Mouse (Mus musculus) forebrain, embryonic 14.5 days (tissue): Measurements from ENCODE around the gene Vstm4. TPM values are rescaled to one million over a fixed set of nuclear protein-coding genes. Genes with fewer than 3 reads are reported as not detected.

Source experiments
- ATAC-seq: fragments of 200-750 bp; cut with Nextera tagmentation; 2 replicates; pipeline ENCODE4 v1.8.0; 2017; ENCODE audit warnings: mild to moderate bottlenecking, moderate library complexity
- DNase-seq: peaks from one replicate; pipeline ENCODE4 v3.0.0-alpha.2; 2015; ENCODE audit warnings: low spot score
- H3K27ac ChIP-seq: fragments of 300-500 bp; sonication (generic); 2 replicates; pipeline ENCODE4 v1.5.1; 2014; ENCODE audit warnings: low read depth, mild to moderate bottlenecking, control low read depth, low read length, moderate library complexity
- H3K27me3 ChIP-seq: fragments of 300-500 bp; sonication (generic); replicated peaks from 2 replicates; pipeline ENCODE4 v1.6.1; 2014; ENCODE audit warnings: low read length, control low read depth, mixed read lengths; ENCODE audit not compliant: control insufficient read depth, insufficient read depth
- H3K36me3 ChIP-seq: fragments of 300-500 bp; sonication (generic); 2 replicates; pipeline ENCODE4 v1.6.1; 2014; ENCODE audit warnings: low read length, control low read depth; ENCODE audit not compliant: control insufficient read depth, insufficient read depth
- H3K4me1 ChIP-seq: fragments of 300-500 bp; sonication (generic); 2 replicates; pipeline ENCODE4 v1.6.1; 2014; ENCODE audit warnings: antibody characterized with exemption, low read length, control low read depth; ENCODE audit not compliant: control insufficient read depth, insufficient read depth
- H3K4me2 ChIP-seq: fragments of 300-500 bp; sonication (generic); 2 replicates; pipeline ENCODE4 v1.6.1; 2014; ENCODE audit warnings: mild to moderate bottlenecking, control low read depth, low read length
- H3K4me3 ChIP-seq: fragments of 300-500 bp; sonication (generic); 2 replicates; pipeline ENCODE4 v1.5.1; 2014; ENCODE audit warnings: low read depth, low read length, control low read depth
- H3K9ac ChIP-seq: fragments of 300-500 bp; sonication (generic); 2 replicates; pipeline ENCODE4 v1.6.1; 2014; ENCODE audit warnings: mild to moderate bottlenecking, low read length, control low read depth, moderate library complexity
- H3K9me3 ChIP-seq: fragments of 300-500 bp; sonication (generic); replicated peaks from 2 replicates; pipeline ENCODE4 v1.6.1; 2016; ENCODE audit warnings: low read length, control low read depth, mixed read lengths; ENCODE audit not compliant: control insufficient read depth
- WGBS: fragments of 180-500 bp; shearing (Covaris S2); extraction: QIAGEN DNeasy Blood & Tissue Kit; methylation state at CpG from one replicate; pipeline ENCODE4 v1.1.7; 2014; 5-methylcytosine and 5-hydroxymethylcytosine counted together
- polyA plus RNA-seq: library from polyadenylated mRNA; unstranded; fragments of >200 nt; fragmentation: Nextera tagmentation; extraction: Ambion mirVana; gene quantifications from 2 replicates; pipeline ENCODE4 v1.2.1, GENCODE M21; 2014

Gene Vstm4
- polyA plus RNA-seq, 1 experiment from 2014 or later, result 6.0 TPM

DNA sequence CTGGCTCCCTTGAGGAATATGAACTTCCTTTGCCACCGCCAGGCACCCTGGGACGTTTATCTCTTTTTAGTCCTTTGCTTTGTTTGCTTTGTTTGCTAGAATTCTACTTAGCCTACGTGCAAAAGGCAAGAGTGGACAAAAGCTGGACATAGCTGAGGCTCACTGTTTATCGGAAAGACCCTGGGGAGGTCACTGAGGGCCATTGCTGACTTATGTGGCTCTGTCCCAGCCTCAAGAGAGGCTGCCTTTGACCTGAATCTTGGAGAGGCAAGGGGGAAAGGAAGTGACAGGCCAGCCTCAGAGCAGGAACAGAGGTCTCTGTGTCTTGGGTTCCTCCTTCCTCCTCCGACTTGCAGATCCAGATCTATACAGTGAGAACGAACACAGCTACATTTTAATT lies 21.0 kb downstream of the Vstm4 start:
- Histone ChIP-seq H3K4me2 (no peak overlapping the region), H3K4me3 (no peak overlapping the region), H3K9ac (no peak overlapping the region), H3K36me3 (no peaks in the 10 kb centered on the region), H3K4me1 (no peaks in the 10 kb centered on the region), H3K27me3 (no peaks in the 10 kb centered on the region), H3K9me3 (no peaks in the 10 kb centered on the region), H3K27ac (no peak overlapping the region)
- DNase-seq (no peak), ATAC-seq (no peak)
- WGBS, result 75% methylated on average over 6 of the region's 6 CpGs

- WGBS, result 91% methylated on average over 5 of the region's 5 CpGs
- Histone ChIP-seq H3K4me2 (no peak overlapping the region), H3K9me3 (no peaks in the 10 kb centered on the region), H3K4me3 (no peak overlapping the region), H3K9ac (no peak overlapping the region), H3K27me3 (no peaks in the 10 kb centered on the region), H3K27ac (no peak overlapping the region), H3K4me1 (no peaks in the 10 kb centered on the region), H3K36me3 (no peaks in the 10 kb centered on the region)
- DNase-seq (no peak), ATAC-seq (no peak)
These were observed 23.8 kb downstream of the Vstm4 start for GRCm38 (mm10) chr14:32880332-32880731.

DNA sequence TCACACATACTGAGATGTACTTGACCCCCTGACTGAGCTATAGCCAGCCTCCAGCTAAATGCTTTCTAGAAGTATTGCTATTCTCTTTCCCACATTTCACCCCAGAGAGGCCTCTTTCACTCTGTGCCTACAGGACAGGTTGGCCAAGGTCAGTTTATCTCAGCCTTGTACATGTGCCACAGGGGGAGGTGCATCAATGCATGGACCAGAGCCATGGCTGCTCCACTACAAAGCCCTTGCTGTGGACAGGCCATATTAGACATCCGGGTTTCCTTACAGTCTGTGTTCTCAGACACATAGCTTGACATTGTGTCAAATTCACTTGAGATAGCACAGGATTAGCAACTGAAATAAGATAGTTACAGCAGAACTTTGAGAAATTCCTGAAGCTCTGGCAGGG lies 25.1 kb downstream of the Vstm4 start:
- Histone ChIP-seq H3K27me3 (no peaks in the 10 kb centered on the region), H3K4me1 (no peaks in the 10 kb centered on the region), H3K36me3 (no peaks in the 10 kb centered on the region), H3K4me2 (no peak overlapping the region), H3K27ac (no peak overlapping the region), H3K9me3 (no peaks in the 10 kb centered on the region), H3K4me3 (no peak overlapping the region), H3K9ac (no peak overlapping the region)
- WGBS, result 85% methylated on average over 1 of the region's 1 CpGs
- ATAC-seq (no peak), DNase-seq (no peak)

DNA sequence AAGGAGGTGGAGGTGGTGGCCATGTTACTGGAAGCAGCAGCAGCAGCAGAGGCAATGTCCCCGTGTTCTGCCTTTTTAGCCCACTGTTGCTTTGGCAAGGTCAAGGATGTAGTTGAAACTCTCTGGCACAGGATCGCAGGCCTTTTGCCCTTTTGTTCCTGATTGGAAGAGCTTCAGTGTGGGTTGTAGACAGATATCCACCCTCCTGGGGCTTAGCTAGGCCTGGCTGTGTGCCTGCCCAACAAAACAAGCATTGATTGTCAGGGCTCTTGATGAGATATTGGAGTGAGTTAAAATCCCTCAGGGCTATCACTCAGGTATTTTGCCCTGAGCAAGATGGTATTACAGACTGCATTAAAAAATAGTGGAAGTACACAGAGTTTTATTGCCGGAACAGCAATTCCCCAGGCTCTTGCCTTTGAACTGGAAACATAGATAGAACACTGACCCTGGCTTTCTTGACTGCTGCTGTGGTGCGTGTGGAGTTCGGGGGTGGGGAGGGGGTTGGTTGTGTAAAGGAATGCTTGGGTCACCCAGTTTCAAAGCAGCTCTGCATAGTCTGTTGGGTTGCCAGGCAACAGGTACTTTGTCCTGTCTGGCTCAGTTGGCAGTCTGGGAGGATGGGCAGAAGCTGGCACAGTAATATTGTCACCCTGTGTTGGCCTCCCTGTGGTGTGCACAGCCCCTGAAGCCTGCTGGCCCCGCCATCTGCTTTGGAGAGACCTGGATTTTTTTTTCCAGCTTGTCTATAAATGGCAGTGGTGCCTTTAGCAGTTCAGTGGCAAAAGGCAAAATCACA lies 32.5 kb downstream of the Vstm4 start:
- peak; percentile 95 for ATAC-seq
- no peak overlapping the region for H3K9ac ChIP-seq

GRCm38 (mm10) chr14:32894341-32894853 lies 37.8 kb downstream of the Vstm4 start:
- no peak for DNase-seq
- Histone ChIP-seq H3K36me3 (no peaks in the 10 kb centered on the region), H3K27ac (no peak overlapping the region), H3K27me3 (no peaks in the 10 kb centered on the region), H3K4me2 (no peak overlapping the region), H3K9ac (no peak overlapping the region), H3K9me3 (no peaks in the 10 kb centered on the region), H3K4me1 (peaks cover 7% of the 10 kb centered on the region; the same call in 1 of the 2 replicates), H3K4me3 (no peak overlapping the region)
- 93% methylated on average over 4 of the region's 4 CpGs for WGBS
- no peak for ATAC-seq

More for the DNA sequence above, 32.5 kb downstream of the Vstm4 start:
- 7% methylated on average over 6 of the region's 6 CpGs for WGBS
- Histone ChIP-seq H3K4me1 (peaks cover 17% of the 10 kb centered on the region; the same call in 1 of the 2 replicates), H3K27me3 (no peaks in the 10 kb centered on the region), H3K9me3 (no peaks in the 10 kb centered on the region), H3K4me2 (no peak overlapping the region), H3K4me3 (no peak overlapping the region), H3K36me3 (no peaks in the 10 kb centered on the region), H3K27ac (no peak overlapping the region)
- DNase-seq, result peak; percentile 80

DNA sequence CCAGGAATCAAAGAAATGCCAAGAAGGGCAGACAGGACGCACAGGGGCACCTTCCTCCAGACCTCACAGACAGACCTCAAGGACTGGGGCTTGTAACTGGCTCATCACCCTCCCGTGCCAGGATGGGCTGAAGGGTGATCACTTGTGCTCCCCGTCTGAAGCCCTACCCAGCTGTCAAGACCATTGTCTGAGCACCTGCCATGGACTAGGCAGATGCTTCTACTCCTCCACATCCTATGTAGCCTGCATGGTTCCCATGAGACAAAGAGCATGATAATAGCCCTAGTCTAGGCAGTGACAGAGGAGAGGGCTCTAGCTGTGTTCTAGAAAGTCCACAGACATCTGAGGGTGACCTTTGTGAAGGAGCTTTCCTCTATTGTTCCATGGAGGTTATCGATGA lies 38.3 kb downstream of the Vstm4 start:
- 89% methylated on average over 4 of the region's 4 CpGs for WGBS
- Histone ChIP-seq H3K36me3 (no peaks in the 10 kb centered on the region), H3K27ac (no peak overlapping the region), H3K9me3 (no peaks in the 10 kb centered on the region), H3K4me3 (no peak overlapping the region), H3K4me2 (no peak overlapping the region), H3K9ac (no peak overlapping the region), H3K27me3 (no peaks in the 10 kb centered on the region), H3K4me1 (peaks cover 2% of the 10 kb centered on the region; the same call in 1 of the 2 replicates)
- no peak for DNase-seq
- ATAC-seq, result no peak

DNA sequence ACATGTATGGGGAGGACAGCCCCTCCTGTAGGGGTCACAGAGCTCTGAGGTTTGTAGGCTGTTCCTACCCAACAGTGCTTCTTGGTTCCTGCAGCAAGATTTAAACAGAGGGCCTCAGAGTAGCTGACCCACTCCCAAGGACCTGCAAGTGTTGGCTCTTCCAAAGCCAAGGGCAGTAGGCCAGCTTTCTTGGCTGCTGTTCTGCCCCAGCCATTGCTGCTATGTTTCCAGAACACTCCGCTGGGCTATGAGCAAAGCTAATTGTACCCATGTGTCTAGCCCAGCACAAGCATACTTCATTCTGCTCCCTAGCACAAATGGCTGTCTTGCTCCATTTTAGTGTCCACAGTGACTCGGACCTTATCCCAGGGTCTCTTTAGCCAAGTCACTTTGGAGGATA lies 40.3 kb downstream of the Vstm4 start:
- DNase-seq, result no peak
- no peak overlapping the region for H3K4me2 ChIP-seq
- no peaks in the 10 kb centered on the region for H3K9me3 ChIP-seq
- no peak overlapping the region for H3K27ac ChIP-seq
- no peaks in the 10 kb centered on the region for H3K4me1 ChIP-seq
- no peak overlapping the region for H3K9ac ChIP-seq
- H3K27me3 ChIP-seq, result no peaks in the 10 kb centered on the region
- no peak overlapping the region for H3K4me3 ChIP-seq
- no peaks in the 10 kb centered on the region for H3K36me3 ChIP-seq
- no peak for ATAC-seq
- WGBS, result 97% methylated on average over 2 of the region's 2 CpGs

GRCm38 (mm10) chr14:32903203-32903602 lies 46.6 kb downstream of the Vstm4 start:
- ATAC-seq (no peak), DNase-seq (no peak)
- no peak overlapping the region for H3K4me3 ChIP-seq
- no peak overlapping the region for H3K27ac ChIP-seq
- H3K4me2 ChIP-seq, result no peak overlapping the region
- 93% methylated on average over 3 of the region's 3 CpGs for WGBS
- no peaks in the 10 kb centered on the region for H3K9me3 ChIP-seq
- H3K27me3 ChIP-seq, result no peaks in the 10 kb centered on the region
- 0 out of 2 replicates have a peak, but pooled peaks cover 2% of the 10 kb centered on the region for H3K4me1 ChIP-seq
- no peaks in the 10 kb centered on the region for H3K36me3 ChIP-seq
- H3K9ac ChIP-seq, result no peak overlapping the region

DNA sequence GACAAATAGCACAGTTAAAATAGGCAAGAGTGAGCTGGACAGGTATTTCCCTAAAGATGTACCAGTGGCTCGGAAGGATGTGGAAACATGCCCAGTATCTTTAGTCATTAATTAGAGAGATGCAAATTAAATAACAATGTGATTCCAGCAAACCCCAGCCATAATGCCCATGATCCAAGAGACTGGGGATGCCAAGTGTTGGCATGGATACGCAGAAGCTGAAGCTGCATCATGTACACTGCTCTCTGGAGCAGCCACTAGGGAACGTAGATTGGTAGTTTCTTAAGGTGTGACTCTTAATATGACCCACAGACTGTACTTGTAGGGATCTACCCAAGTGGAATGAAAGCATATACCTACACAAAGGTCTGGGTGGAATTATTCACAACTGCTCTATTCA lies 50.0 kb downstream of the Vstm4 start:
- no peak overlapping the region for H3K9ac ChIP-seq
- H3K4me3 ChIP-seq, result no peak overlapping the region
- H3K4me1 ChIP-seq, result 0 out of 2 replicates have a peak, but pooled peaks cover 2% of the 10 kb centered on the region
- ATAC-seq (peak; percentile 54; the same call in 1 of the 2 replicates), DNase-seq (peak; percentile 78)
- H3K27ac ChIP-seq, result no peak overlapping the region
- WGBS, result 35% methylated on average over 3 of the region's 3 CpGs
- H3K36me3 ChIP-seq, result no peaks in the 10 kb centered on the region
- no peaks in the 10 kb centered on the region for H3K9me3 ChIP-seq
- H3K4me2 ChIP-seq, result no peak overlapping the region
- H3K27me3 ChIP-seq, result no peaks in the 10 kb centered on the region
